Mouse (Mus musculus): ENCODE data around the gene Nhsl1. TPM values are rescaled to one million over a fixed set of nuclear protein-coding genes. Genes with fewer than 3 reads are reported as not detected.

The Nhsl1 gene
- polyA plus RNA-seq, 1 experiment: 11.9 TPM

DNA sequence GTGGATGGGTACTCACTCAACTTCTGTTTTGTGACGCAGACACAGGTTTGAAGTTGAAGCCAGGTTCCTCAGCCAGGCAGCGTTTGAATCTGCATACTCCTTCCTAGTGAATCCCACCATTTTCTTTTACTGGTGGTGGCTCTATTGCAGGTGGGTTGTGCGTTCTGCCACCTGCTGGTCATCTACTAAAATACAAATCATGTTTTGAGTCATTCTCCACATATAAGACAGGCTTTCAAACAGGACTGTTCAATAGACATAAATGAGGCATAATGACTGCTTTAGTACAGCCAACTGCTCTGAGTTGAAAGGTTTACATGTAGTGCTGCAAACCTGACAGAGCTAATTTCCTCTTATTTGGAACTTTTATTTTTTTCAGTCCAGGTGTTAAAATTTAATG lies 75.0 kb downstream of the Nhsl1 start:
- H3K4me1 ChIP-seq (ENCODE audit: control insufficient read depth, insufficient read depth, low read length): no peaks in the 10 kb centered on the region
- H3K4me3 ChIP-seq (ENCODE audit: control insufficient read depth, low read depth, low read length): no peak overlapping the region
- H3K36me3 ChIP-seq (ENCODE audit: control insufficient read depth, insufficient read depth, low read length): no peaks in the 10 kb centered on the region
- no peak for TF ChIP-seq POLR2A (IDR thresholded peaks at IDR 0.05; ENCODE audit: control insufficient read depth, low read depth, low read length)
- no peak for TF ChIP-seq CTCF (IDR thresholded peaks at IDR 0.05; ENCODE audit: control insufficient read depth, insufficient read depth, insufficient replicate concordance, low read depth, low read length)
- H3K27ac ChIP-seq (ENCODE audit: control insufficient read depth, insufficient read depth, low read depth, low read length): no peak overlapping the region
- no peaks in the 10 kb centered on the region for H3K27me3 ChIP-seq (ENCODE audit: control insufficient read depth, insufficient read depth, low read length)

DNA sequence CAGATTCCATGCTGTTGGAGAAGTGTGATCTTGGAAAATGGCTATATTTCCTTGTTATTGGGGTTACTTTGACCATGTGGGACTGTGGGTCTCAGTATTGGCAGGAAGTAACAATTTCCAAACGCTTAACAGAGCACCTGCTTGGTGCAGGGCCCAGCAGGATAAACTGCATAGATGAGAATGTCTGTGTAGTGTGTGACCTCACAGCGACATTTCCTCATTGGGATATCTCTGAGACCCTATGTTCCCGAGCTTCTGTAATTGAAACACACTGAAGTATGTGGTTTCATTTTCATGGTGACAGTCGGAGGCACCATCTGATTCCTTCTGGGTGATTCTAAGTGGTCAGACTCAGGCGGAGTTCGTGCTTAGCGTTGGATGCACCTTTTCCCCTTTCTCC lies 75.5 kb downstream of the Nhsl1 start:
- no peak overlapping the region for H3K27ac ChIP-seq (ENCODE audit: control insufficient read depth, insufficient read depth, low read depth, low read length)
- TF ChIP-seq POLR2A (IDR thresholded peaks at IDR 0.05; ENCODE audit: control insufficient read depth, low read depth, low read length) (no peak), CTCF (IDR thresholded peaks at IDR 0.05; ENCODE audit: control insufficient read depth, insufficient read depth, insufficient replicate concordance, low read depth, low read length) (no peak)
- H3K4me3 ChIP-seq (ENCODE audit: control insufficient read depth, low read depth, low read length): no peak overlapping the region
- no peaks in the 10 kb centered on the region for H3K4me1 ChIP-seq (ENCODE audit: control insufficient read depth, insufficient read depth, low read length)
- H3K36me3 ChIP-seq (ENCODE audit: control insufficient read depth, insufficient read depth, low read length): no peaks in the 10 kb centered on the region
- H3K27me3 ChIP-seq (ENCODE audit: control insufficient read depth, insufficient read depth, low read length): no peaks in the 10 kb centered on the region

DNA sequence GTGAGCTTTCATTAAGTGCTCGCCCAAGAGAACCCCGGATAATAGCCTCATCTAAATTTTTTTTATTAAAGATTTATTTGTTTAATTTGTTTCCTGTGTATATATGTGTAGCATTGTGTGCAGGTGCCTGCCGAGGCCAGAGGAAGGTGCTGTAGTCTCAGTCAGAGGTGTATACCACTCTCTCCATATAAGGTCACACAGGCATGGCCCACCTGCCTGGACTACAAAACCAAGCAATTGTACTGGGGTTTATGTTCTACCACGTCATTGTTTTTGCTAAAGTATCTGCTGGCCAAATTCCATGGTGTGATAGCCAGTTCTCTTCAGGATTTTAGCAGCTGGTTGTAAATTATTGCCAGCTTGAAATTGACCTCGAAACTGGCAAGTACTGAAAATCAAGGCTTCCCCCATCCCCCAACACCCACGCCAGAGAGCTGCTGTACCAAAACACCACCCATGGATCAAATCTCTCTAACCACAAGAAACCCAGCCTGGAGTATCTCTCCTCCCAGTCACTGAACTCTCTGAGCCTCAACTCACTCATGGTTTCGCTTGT lies 81.4 kb downstream of the Nhsl1 start:
- TF ChIP-seq CTCF (IDR thresholded peaks at IDR 0.05; ENCODE audit: control insufficient read depth, insufficient read depth, insufficient replicate concordance, low read depth, low read length): no peak
- no peak for TF ChIP-seq POLR2A (IDR thresholded peaks at IDR 0.05; ENCODE audit: control insufficient read depth, low read depth, low read length)
- H3K4me1 ChIP-seq (ENCODE audit: control insufficient read depth, insufficient read depth, low read length): no peaks in the 10 kb centered on the region
- H3K36me3 ChIP-seq (ENCODE audit: control insufficient read depth, insufficient read depth, low read length): no peaks in the 10 kb centered on the region
- H3K27ac ChIP-seq (ENCODE audit: control insufficient read depth, insufficient read depth, low read depth, low read length): no peak overlapping the region
- no peak overlapping the region for H3K4me3 ChIP-seq (ENCODE audit: control insufficient read depth, low read depth, low read length)
- H3K27me3 ChIP-seq (ENCODE audit: control insufficient read depth, insufficient read depth, low read length): no peaks in the 10 kb centered on the region

DNA sequence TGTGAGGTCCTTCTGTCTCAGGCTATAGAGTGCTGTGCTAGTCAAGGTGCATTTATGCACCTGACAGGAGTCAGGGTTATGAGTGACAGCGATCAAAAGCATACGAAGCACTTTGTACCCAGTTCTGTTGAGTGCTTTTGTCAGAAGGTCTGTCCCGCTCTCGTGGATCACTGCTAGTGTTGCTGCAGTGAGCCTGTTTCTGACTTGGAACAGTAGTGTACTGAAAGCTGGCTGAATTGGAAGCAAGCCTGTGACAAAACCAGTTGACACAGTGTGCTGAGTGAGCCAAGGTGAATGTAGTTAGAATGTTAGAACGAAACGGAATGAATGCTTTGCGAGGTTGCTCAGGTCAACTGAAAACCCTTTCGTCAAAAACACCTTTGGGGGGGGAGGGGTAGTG lies 82.2 kb downstream of the Nhsl1 start:
- TF ChIP-seq CTCF (IDR thresholded peaks at IDR 0.05; ENCODE audit: control insufficient read depth, insufficient read depth, insufficient replicate concordance, low read depth, low read length) (no peak), POLR2A (IDR thresholded peaks at IDR 0.05; ENCODE audit: control insufficient read depth, low read depth, low read length) (no peak)
- no peaks in the 10 kb centered on the region for H3K27me3 ChIP-seq (ENCODE audit: control insufficient read depth, insufficient read depth, low read length)
- H3K27ac ChIP-seq (ENCODE audit: control insufficient read depth, insufficient read depth, low read depth, low read length): no peak overlapping the region
- H3K4me1 ChIP-seq (ENCODE audit: control insufficient read depth, insufficient read depth, low read length): no peaks in the 10 kb centered on the region
- H3K36me3 ChIP-seq (ENCODE audit: control insufficient read depth, insufficient read depth, low read length): no peaks in the 10 kb centered on the region
- no peak overlapping the region for H3K4me3 ChIP-seq (ENCODE audit: control insufficient read depth, low read depth, low read length)

DNA sequence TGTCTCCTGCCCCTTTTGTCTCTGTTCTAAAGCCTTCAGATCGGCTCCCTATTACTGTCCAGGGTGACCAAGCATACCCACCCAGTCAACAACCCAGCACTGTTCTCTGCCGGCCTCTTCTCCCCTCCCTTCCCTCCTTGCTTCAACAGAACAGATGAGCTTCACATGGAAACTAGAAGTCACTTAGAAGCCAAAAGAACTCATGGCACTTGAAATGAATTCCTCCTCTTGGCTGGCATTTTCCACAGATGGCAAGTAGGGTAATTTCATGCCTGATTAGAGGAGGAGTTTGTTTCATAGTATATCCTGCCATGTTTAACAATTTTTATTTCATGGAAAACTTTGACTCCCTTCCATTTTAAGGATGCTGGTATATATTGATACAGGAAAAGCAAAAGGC lies 85.2 kb downstream of the Nhsl1 start:
- Histone ChIP-seq H3K27me3 (ENCODE audit: control insufficient read depth, insufficient read depth, low read length) (no peaks in the 10 kb centered on the region), H3K4me3 (ENCODE audit: control insufficient read depth, low read depth, low read length) (no peak overlapping the region), H3K27ac (ENCODE audit: control insufficient read depth, insufficient read depth, low read depth, low read length) (no peak overlapping the region), H3K36me3 (ENCODE audit: control insufficient read depth, insufficient read depth, low read length) (no peaks in the 10 kb centered on the region), H3K4me1 (ENCODE audit: control insufficient read depth, insufficient read depth, low read length) (peaks cover 8% of the 10 kb centered on the region)
- no peak for TF ChIP-seq POLR2A (IDR thresholded peaks at IDR 0.05; ENCODE audit: control insufficient read depth, low read depth, low read length)

DNA sequence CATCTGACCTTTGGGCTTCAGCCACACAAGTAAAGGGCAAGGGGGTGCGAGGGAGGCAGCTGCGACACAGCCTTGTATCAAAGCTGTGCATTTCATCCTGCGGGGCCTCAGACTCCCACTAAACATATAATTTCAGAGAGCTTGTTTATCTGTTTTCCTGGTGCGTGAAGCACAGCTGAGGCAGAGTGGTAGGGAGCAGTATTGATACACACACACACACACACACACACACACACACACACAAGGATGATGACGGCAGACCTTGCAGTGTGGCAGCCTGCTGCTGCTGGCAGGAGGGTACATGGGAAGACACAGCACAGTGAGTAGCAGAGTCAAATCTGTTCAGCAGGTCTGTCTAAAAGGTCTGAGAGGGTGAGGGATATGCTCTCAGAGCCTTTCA lies 85.9 kb downstream of the Nhsl1 start:
- Histone ChIP-seq H3K4me1 (ENCODE audit: control insufficient read depth, insufficient read depth, low read length) (peaks cover 8% of the 10 kb centered on the region), H3K27me3 (ENCODE audit: control insufficient read depth, insufficient read depth, low read length) (no peaks in the 10 kb centered on the region), H3K36me3 (ENCODE audit: control insufficient read depth, insufficient read depth, low read length) (no peaks in the 10 kb centered on the region), H3K27ac (ENCODE audit: control insufficient read depth, insufficient read depth, low read depth, low read length) (no peak overlapping the region), H3K4me3 (ENCODE audit: control insufficient read depth, low read depth, low read length) (no peak overlapping the region)
- no peak for TF ChIP-seq POLR2A (IDR thresholded peaks at IDR 0.05; ENCODE audit: control insufficient read depth, low read depth, low read length)
- no peak for TF ChIP-seq CTCF (IDR thresholded peaks at IDR 0.05; ENCODE audit: control insufficient read depth, insufficient read depth, insufficient replicate concordance, low read depth, low read length)

DNA sequence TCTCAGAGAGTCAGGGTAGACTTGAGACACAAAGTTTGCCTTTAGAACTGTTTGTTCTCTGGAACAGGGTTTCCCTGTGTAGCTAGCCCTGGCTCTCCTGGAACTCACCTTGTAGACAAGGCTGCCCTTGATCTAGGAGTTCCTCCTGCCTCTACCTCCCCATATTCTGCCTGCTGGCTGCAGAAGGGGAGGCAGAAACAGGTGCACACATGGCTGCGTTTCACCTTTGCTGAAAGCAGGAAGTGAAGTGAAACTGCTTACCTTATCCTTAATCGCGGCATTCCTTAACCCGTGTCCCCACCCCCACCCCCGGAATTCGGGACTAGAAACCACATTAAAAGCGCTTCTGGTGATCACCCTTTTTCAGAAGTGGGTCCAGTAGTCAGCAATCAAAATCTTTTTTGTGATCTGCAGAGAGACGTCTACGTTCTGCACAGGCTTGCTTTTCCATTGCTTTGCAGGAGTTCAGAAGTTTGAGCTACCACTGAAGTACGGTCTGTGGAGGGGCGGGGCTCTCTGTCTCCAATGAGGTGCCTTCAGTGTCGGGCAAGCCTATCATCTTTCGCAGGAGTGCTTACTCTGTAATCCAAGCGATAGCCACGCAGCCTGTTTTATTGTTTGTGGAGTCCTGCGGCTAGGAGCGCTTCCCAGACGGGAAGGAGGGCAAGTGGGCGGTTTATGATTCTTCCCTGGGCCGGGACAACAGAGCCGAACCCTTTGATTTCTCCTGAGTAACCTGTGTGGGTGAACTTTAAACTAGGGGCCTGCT lies 88.5 kb downstream of the Nhsl1 start:
- TF ChIP-seq CTCF (IDR thresholded peaks at IDR 0.05; ENCODE audit: control insufficient read depth, insufficient read depth, insufficient replicate concordance, low read depth, low read length): no peak
- no peak for TF ChIP-seq POLR2A (IDR thresholded peaks at IDR 0.05; ENCODE audit: control insufficient read depth, low read depth, low read length)
- H3K27me3 ChIP-seq (ENCODE audit: control insufficient read depth, insufficient read depth, low read length): no peaks in the 10 kb centered on the region
- no peak overlapping the region for H3K27ac ChIP-seq (ENCODE audit: control insufficient read depth, insufficient read depth, low read depth, low read length)
- peaks cover 8% of the 10 kb centered on the region for H3K4me1 ChIP-seq (ENCODE audit: control insufficient read depth, insufficient read depth, low read length)
- H3K4me3 ChIP-seq (ENCODE audit: control insufficient read depth, low read depth, low read length): peak overlapping the region; percentile 62
- H3K36me3 ChIP-seq (ENCODE audit: control insufficient read depth, insufficient read depth, low read length): no peaks in the 10 kb centered on the region

All from testis, adult 2 months (tissue).